Mouse (Mus musculus) heart, adult 9 months (tissue): Measurements from ENCODE around the gene Tmem229b.
"Not testable (repeated sequence)": the region's sequence is repeated elsewhere in the genome, so short reads cannot be mapped to it uniquely, and the experiment has no call there.

Experiments used
- DNase-seq, 2 experiments: peaks; one replicate each; pipeline ENCODE4 v3.0.0; 2022; ENCODE audit warnings: low spot score in 2 of 2

The Tmem229b gene

GRCm38 (mm10) chr12:79007126-79007753, at the start of gene Tmem229b:
Tmem229b (minus strand) TSS chr12:79007627.
- DNase-seq, result peak; percentile 28 to 49

GRCm38 (mm10) chr12:79055276-79055675, 47.8 kb upstream of the Tmem229b start:
- peak; percentile 73 to 84 for DNase-seq

- DNase-seq, result no peak
Measured at GRCm38 (mm10) chr12:79052073-79052472, 44.6 kb upstream of the Tmem229b start.

DNA sequence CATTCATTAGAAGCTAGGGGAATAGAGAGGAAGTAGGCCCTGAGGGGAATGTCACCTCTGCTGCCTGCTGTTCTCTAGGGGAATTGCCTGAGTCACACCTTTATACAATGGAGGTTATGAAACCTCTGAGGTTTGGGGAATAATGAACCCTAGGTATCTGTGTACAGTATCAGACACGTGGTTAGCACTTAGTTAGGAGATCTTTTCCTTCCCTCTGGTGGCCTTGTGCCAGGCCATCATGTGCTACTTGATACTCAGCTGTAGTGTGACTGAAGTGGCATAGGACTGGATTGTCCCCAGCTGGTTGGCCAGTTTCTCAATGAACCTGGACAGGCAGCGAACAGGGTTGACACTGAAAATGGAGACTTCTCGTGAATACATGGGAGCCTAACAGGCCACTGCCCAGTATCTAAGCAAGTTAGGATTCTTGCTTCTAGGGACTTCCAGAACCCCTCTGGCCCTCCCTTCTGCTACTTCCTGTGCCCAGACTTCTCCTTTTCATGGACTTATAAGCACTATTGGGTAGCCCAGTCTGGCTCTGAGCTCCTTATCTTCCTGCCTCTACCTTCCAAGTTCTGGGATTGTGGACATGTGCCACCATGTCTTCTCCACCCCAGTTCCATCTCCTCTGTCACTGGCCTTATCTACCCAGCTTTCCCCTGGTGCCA, 43.3 kb upstream of the Tmem229b start:
- DNase-seq, result peak in 1 of 2 experiments; percentile 17

DNA sequence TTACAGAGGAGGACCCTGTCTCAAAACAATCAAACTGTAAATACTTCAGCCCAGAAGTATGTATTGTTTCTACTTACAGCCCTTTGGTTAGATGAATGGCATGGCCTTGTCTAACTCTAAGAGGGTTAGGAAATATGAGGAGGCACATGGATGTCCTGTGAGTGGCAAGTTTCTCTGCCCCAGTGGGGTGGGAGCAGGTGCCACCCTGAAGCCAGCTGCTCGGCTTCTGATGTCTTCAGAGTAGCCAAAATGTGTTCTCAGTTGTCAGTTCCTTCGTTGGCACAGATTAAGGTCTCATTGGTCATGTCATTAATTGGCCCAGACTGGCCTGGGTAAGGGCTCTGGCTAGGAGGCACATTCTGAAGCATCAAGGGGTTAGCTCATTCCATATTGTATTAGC, 42.4 kb upstream of the Tmem229b start:
- no peak for DNase-seq

GRCm38 (mm10) chr12:79048898-79049297, 41.5 kb upstream of the Tmem229b start:
- peak; percentile 62 to 64 for DNase-seq

GRCm38 (mm10) chr12:79047203-79047602, 39.8 kb upstream of the Tmem229b start:
- DNase-seq, result no peak

- DNase-seq, result no peak
Measured at GRCm38 (mm10) chr12:79046171-79046570, 38.7 kb upstream of the Tmem229b start.

- DNase-seq, result peak; percentile 60 to 67
Measured at GRCm38 (mm10) chr12:79044668-79045067, 37.2 kb upstream of the Tmem229b start.

GRCm38 (mm10) chr12:79041436-79041835, 34.0 kb upstream of the Tmem229b start:
- DNase-seq, result no peak

- no peak for DNase-seq
Measured at GRCm38 (mm10) chr12:79040201-79040827, 32.9 kb upstream of the Tmem229b start.

GRCm38 (mm10) chr12:79039708-79040107, 32.3 kb upstream of the Tmem229b start:
- DNase-seq, result no peak

DNA sequence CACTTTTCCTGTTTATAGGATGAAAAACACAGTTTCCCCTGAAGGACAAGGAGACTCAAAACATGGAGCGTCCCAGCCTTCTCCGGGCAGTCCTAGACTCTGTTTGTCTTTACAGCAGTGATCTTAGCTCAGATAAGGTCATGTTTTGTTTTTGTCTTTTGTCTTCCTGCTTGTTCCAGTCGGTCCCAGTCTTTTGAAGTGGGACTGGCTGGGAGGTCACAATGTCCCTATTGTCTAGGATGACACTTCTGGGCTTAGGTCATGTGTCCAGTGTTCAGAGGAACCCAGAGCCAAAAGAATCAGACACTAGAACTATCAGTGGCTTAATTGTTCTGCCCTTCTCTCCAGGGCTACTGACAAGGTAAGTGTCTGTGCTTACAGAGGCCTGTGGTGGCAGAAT, 27.9 kb upstream of the Tmem229b start:
- DNase-seq, result no peak

DNA sequence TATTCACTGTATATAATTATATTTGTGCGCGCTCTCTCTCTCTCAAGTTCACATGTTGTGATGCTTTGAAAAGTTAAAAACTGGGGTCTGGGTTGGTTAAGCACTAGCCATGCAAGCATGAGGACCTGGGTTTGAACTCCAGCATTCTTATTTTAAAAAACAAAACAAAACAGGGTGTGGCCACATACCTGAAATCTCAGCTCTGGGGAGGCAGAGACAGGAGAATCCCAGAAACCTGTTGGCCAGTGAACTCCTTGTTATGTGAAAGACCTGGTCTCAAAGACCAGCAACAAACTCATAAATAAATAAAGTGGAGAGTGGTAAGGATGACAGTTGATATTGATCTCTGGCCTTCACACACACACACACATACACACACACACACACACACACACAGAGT, 26.9 kb upstream of the Tmem229b start:
- DNase-seq, result no peak

- peak; percentile 23 to 38 for DNase-seq
Measured at GRCm38 (mm10) chr12:79028911-79029861, 21.8 kb upstream of the Tmem229b start, which contains the start of gene Plekhh1. Plekhh1 (plus strand) TSS chr12:79029163.

- DNase-seq, result not testable (repeated sequence)
Measured at GRCm38 (mm10) chr12:79027526-79027925, 20.1 kb upstream of the Tmem229b start.

DNA sequence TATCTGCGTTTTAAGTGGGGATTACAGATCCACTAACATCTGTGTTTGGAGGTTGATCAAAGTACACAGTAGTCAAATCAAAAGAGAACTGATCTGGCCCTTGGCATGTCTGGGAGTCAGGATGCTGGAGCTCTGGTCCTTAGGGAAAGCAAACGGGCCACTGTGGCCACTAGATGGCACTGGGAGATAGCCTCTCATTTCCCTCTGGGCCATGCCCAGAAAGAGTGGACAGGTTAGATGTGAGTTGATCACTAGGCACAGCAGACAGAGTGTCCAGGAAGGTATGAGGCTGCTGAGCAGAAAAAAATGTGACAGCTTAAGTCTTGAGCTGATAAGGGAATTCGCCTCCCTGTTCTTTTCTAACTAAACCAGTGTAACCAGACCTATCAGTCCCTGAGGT, 15.5 kb upstream of the Tmem229b start:
- DNase-seq, result peak in 1 of 2 experiments; percentile 41

GRCm38 (mm10) chr12:79021902-79022301, 14.5 kb upstream of the Tmem229b start:
- DNase-seq, result no peak

DNA sequence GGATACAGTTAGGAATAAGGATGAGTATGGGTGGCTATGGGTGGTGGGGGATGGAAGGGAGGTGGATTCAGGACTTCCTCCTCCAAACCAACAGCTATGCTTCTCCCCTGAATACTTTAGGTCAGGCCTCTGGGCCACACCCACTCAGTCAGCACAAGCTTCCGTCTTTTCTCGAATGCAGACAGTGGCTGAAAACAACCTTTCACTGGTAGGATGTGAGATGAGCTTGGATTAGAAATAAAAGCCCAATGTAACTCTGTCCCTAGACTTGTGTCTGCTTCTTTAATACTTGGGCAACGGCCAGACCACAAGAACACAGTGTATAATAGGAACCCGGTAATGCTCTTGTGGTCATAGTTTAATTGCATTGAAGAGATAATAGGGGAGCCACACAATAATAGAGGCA, 10.6 kb upstream of the Tmem229b start:
- DNase-seq, result peak in 1 of 2 experiments; percentile 12

DNA sequence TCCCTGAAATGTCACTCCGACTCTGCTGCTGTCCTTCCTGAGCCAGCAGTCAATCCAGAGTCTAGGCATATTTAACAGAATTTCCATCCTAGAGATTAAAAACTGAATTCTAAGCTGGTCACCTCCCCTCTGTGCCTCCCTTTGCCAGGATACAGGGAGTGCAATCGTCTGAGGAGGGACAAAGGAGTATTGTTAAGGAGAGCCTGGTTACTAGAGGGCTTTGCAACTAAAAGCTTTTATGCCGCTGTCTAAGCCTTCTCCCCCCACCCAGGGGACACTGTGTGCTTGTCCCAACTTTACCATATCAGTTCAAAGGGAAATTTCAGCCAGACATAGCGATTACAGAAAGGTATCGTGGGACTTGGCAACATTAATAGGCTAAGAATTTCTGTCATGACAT, 8.7 kb upstream of the Tmem229b start:
- no peak for DNase-seq

DNA sequence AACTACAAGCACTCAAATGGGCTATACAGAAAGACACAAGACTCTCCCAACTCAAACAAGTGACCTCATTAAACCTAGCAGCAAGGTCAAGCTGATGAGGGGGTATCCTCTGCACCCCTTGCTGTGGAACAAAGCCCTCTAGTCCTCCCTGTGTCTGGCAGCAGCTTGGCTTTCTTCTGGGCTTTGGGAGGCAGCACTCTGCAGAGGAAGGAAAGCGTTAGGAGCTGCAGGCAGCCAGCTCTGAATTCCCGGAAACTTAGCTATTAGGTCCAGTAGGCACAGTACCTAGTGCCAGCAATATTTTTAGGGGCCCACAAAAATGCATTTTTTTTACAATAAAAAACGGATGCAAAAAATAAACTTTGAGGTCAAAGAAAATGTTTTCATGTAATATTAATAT, 3.1 kb upstream of the Tmem229b start:
- peak in 1 of 2 experiments; percentile 8 for DNase-seq
